Mouse (Mus musculus): ENCODE results near the gene Insr. TPM values are rescaled to one million over a fixed set of nuclear protein-coding genes. Genes with fewer than 3 reads are reported as not detected.
"Not testable (repeated sequence)": the region's sequence is repeated elsewhere in the genome, so short reads cannot be mapped to it uniquely, and the experiment has no call there.

Gene Insr
- polyA plus RNA-seq, 1 experiment from 2014 or later: 41.4 TPM

DNA sequence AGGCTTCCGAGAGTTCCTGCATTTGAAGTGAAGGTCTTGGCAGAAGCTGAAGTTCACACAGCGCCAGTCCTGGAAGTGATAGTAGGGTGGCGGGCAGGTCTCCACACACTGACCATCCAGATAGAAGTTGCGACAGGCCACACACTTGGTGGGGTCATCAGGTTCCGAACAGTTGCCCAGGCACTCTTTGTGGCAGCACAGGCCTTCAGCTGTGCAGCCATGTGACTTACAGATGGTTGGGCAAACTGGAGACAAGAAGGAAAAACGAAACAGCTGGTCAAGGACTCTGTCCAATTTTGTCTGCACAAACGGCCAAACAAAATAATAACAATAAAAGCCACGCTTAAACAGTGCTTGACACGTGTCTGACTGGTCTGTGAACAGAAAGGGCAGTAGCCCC, 68.0 kb downstream of the Insr start:
- Histone ChIP-seq H3K9me3 (ENCODE audit: low read length) (no peaks in the 10 kb centered on the region), H3K4me3 (ENCODE audit: low read length) (no peak overlapping the region), H3K9ac (replicated peaks; ENCODE audit: low read length) (no peak overlapping the region), H3K36me3 (ENCODE audit: insufficient read depth, low read length) (0 out of 2 replicates have a peak, but pooled peaks cover 10% of the 10 kb centered on the region), H3K4me1 (ENCODE audit: insufficient read depth, low read length) (peaks cover 20% of the 10 kb centered on the region), H3K27ac (ENCODE audit: low read length) (no peak overlapping the region), H3K27me3 (ENCODE audit: insufficient read depth, low read length) (no peaks in the 10 kb centered on the region), H3K4me2 (replicated peaks; ENCODE audit: low read depth, low read length) (no peak overlapping the region)
- WGBS: 68% methylated on average over 9 of the region's 9 CpGs
- ATAC-seq (ENCODE audit: low FRiP score, low TSS enrichment): no peak

DNA sequence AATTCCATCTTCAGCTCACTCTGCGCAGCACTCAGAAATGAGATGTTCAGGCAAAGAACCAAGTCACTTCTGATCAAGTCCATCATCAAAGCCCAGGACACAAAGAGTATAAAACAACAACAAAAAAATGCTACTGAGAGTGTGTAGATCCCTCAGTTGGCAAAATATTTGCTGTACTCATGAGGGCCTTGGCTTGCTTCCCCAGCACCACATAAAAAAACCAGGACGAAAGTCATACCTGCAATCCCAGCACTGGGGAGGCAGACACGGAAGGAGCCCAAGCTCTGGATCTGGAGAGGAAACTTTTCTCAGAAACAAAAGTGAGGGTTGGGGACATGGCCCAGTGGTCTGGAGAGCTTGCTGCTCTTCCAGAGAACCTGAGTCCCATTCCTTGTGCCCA, 69.5 kb downstream of the Insr start:
- H3K4me2 ChIP-seq (replicated peaks; ENCODE audit: low read depth, low read length): no peak overlapping the region
- 91% methylated on average over 3 of the region's 3 CpGs for WGBS
- H3K4me3 ChIP-seq (ENCODE audit: low read length): no peak overlapping the region
- H3K27me3 ChIP-seq (ENCODE audit: insufficient read depth, low read length): no peaks in the 10 kb centered on the region
- H3K36me3 ChIP-seq (ENCODE audit: insufficient read depth, low read length): peaks cover 13% of the 10 kb centered on the region; the same call in 1 of the 2 replicates
- no peaks in the 10 kb centered on the region for H3K9me3 ChIP-seq (ENCODE audit: low read length)
- H3K9ac ChIP-seq (replicated peaks; ENCODE audit: low read length): no peak overlapping the region
- peak overlapping the region; percentile 53; the same call in 1 of the 2 replicates for H3K27ac ChIP-seq (ENCODE audit: low read length)
- no peak for ATAC-seq (ENCODE audit: low FRiP score, low TSS enrichment)
- H3K4me1 ChIP-seq (ENCODE audit: insufficient read depth, low read length): peaks cover 9% of the 10 kb centered on the region; the same call in 1 of the 2 replicates

DNA sequence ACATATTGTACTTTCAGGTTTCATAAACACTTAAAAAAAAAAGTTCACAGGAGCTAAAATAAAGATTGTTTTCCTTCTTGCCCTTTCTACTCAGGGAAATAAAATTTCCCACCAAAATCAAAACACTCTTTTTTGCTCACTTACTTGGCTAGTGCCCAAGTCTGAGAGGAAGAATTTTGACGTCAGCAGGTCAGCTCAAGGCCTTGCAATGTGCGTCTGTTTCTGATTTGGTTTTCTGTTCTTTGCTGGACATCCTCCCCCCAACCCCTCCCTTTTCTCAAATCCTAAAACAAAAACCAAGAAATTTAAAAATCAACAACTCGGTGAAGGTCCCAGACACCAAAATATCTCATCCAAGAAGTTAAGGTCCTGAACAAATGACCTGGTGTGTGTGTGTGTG, 70.1 kb downstream of the Insr start:
- 52% methylated on average over 3 of the region's 3 CpGs for WGBS
- Histone ChIP-seq H3K27me3 (ENCODE audit: insufficient read depth, low read length) (no peaks in the 10 kb centered on the region), H3K4me1 (ENCODE audit: insufficient read depth, low read length) (peaks cover 8% of the 10 kb centered on the region; the same call in 1 of the 2 replicates), H3K36me3 (ENCODE audit: insufficient read depth, low read length) (peaks cover 17% of the 10 kb centered on the region), H3K27ac (ENCODE audit: low read length) (peak overlapping the region; percentile 53; the same call in 1 of the 2 replicates), H3K9ac (replicated peaks; ENCODE audit: low read length) (no peak overlapping the region), H3K9me3 (ENCODE audit: low read length) (no peaks in the 10 kb centered on the region), H3K4me3 (ENCODE audit: low read length) (no peak overlapping the region), H3K4me2 (replicated peaks; ENCODE audit: low read depth, low read length) (no peak overlapping the region)
- ATAC-seq (ENCODE audit: low FRiP score, low TSS enrichment): no peak

DNA sequence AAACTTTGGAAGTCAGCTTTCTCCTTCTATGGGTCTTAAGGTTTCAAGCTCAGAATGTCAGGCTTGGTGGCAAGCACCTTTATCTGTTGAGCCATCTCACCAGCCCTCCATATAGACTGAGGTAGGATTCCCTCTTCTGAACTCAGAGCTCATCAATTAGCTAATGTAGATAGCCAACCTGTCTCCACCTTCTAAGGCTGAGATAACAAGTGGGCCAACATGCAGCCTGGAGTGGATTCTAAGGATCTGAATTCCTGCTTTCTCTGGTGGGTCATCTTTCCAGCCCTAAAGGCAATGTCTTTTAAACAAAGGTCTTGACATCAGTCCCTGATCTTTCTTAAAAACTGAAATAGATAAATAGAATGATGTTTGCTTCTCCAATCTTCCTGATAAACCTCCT, 70.7 kb downstream of the Insr start:
- peaks cover 21% of the 10 kb centered on the region for H3K36me3 ChIP-seq (ENCODE audit: insufficient read depth, low read length)
- no peak overlapping the region for H3K4me3 ChIP-seq (ENCODE audit: low read length)
- no peak overlapping the region for H3K4me2 ChIP-seq (replicated peaks; ENCODE audit: low read depth, low read length)
- ATAC-seq (ENCODE audit: low FRiP score, low TSS enrichment): no peak
- no peaks in the 10 kb centered on the region for H3K27me3 ChIP-seq (ENCODE audit: insufficient read depth, low read length)
- no peaks in the 10 kb centered on the region for H3K9me3 ChIP-seq (ENCODE audit: low read length)
- H3K9ac ChIP-seq (replicated peaks; ENCODE audit: low read length): no peak overlapping the region
- H3K4me1 ChIP-seq (ENCODE audit: insufficient read depth, low read length): peaks cover 8% of the 10 kb centered on the region; the same call in 1 of the 2 replicates
- no peak overlapping the region for H3K27ac ChIP-seq (ENCODE audit: low read length)

DNA sequence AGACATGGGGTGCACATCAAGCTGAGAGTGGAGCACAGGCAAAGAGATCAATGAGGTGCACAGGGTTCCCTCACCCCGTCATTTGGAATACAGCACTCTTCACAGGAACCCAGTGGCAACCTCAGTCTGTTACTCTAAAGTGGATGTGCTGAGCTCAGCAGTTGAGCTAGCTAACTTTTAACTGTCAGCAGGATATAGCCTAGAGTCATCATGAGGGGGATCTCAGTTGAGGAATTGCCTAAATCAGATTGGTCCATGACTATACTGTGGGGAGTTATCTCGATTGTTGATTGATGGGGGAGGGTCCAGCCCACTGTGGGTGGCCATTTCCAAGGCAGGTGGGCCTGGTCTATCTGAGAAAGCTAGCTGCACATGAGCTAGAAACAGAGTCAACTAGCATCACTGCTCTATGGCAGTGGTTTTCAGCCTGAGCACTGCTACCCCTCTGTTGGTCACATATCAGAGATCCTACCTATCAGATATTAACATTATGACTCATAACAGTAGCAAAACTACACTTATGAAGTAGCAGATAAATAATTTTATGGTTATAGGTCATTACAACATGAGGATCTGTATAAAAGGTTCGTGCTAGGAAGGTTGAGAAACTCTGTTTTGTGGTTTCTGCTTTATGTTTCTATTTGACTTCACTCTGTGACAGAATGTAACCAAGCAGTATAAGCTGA, 74.5 kb downstream of the Insr start:
- no peak for ATAC-seq (ENCODE audit: low FRiP score, low TSS enrichment)
- no peaks in the 10 kb centered on the region for H3K27me3 ChIP-seq (ENCODE audit: insufficient read depth, low read length)
- 0 out of 2 replicates have a peak, but pooled peaks cover 4% of the 10 kb centered on the region for H3K4me1 ChIP-seq (ENCODE audit: insufficient read depth, low read length)
- H3K27ac ChIP-seq (ENCODE audit: low read length): no peak overlapping the region
- H3K9ac ChIP-seq (replicated peaks; ENCODE audit: low read length): no peak overlapping the region
- no peak overlapping the region for H3K4me2 ChIP-seq (replicated peaks; ENCODE audit: low read depth, low read length)
- peaks cover 45% of the 10 kb centered on the region for H3K36me3 ChIP-seq (ENCODE audit: insufficient read depth, low read length)
- no peak overlapping the region for H3K4me3 ChIP-seq (ENCODE audit: low read length)
- H3K9me3 ChIP-seq (ENCODE audit: low read length): no peaks in the 10 kb centered on the region
- 83% methylated on average over 3 of the region's 3 CpGs for WGBS

DNA sequence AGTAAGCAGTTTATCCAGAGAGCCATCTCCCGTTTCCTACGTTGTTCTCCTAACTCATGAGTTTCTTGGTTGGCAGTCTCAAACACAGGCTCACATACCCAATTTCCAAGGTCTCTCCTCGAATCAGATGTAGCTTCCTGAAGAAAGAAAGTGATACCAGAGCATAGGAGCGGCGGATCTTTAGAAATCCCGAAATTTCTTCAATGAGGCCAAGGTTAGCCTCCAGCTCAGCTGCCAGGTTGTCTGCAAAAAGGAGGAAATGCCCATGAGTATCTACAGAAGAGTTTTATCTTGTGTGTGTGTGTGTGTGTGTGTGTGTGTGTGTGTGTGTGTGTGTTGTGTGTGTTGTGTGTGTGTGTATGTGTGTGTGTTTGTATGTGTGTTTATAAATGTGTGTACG, 76.6 kb downstream of the Insr start:
- no peak overlapping the region for H3K9ac ChIP-seq (replicated peaks; ENCODE audit: low read length)
- H3K36me3 ChIP-seq (ENCODE audit: insufficient read depth, low read length): peaks cover 45% of the 10 kb centered on the region
- ATAC-seq (ENCODE audit: low FRiP score, low TSS enrichment): no peak
- H3K4me2 ChIP-seq (replicated peaks; ENCODE audit: low read depth, low read length): no peak overlapping the region
- no peak overlapping the region for H3K27ac ChIP-seq (ENCODE audit: low read length)
- H3K9me3 ChIP-seq (ENCODE audit: low read length): no peaks in the 10 kb centered on the region
- no peak overlapping the region for H3K4me3 ChIP-seq (ENCODE audit: low read length)
- no peaks in the 10 kb centered on the region for H3K4me1 ChIP-seq (ENCODE audit: insufficient read depth, low read length)
- WGBS: 92% methylated on average over 7 of the region's 7 CpGs
- no peaks in the 10 kb centered on the region for H3K27me3 ChIP-seq (ENCODE audit: insufficient read depth, low read length)

DNA sequence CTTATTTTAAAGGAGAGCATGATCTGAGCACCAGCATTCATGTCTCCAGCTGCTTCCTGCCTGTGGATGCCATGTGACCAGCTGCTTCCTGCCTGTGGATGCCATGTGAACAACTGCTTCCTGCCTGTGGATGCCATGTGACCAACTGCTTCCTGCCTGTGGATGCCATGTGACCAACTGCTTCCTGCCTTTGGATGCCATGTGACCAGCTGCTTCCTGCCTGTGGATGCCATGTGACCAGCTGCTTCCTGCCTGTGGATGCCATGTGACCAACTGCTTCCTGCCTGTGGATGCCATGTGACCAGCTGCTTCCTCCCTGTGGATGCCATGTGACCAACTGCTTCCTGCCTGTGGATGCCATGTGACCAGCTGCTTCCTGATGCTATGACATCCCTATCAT, 85.1 kb downstream of the Insr start:
- H3K27ac ChIP-seq (ENCODE audit: low read length); H3K4me1 ChIP-seq (ENCODE audit: insufficient read depth, low read length); H3K9me3 ChIP-seq (ENCODE audit: low read length); H3K4me2 ChIP-seq (replicated peaks; ENCODE audit: low read depth, low read length); ATAC-seq (ENCODE audit: low FRiP score, low TSS enrichment); H3K27me3 ChIP-seq (ENCODE audit: insufficient read depth, low read length); H3K9ac ChIP-seq (replicated peaks; ENCODE audit: low read length); H3K4me3 ChIP-seq (ENCODE audit: low read length): not testable (repeated sequence)
- H3K36me3 ChIP-seq (ENCODE audit: insufficient read depth, low read length): peaks cover 70% of the 10 kb centered on the region

DNA sequence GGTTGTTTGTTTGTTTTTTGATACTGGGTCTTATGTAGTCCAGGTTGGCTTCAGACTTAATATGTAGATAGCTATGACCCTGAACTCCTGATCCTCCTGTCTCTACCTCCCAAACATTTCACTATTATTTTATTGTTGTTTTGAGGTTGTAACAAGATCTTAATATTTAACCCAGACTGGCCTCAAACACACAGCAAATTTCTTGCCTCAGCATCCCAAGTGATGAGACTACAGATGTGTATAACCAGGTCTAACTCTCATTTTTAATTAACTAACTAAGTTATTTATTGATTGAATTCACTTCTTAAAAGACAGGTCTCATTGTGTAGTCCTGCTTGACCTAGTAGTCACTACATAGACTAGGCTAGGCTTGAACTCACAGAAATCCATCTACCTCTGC, 88.4 kb downstream of the Insr start:
- ATAC-seq (ENCODE audit: low FRiP score, low TSS enrichment): 0 out of 2 replicates have a peak, but pooled peaks have one; percentile 35
- Histone ChIP-seq H3K27me3 (ENCODE audit: insufficient read depth, low read length) (no peaks in the 10 kb centered on the region), H3K9ac (replicated peaks; ENCODE audit: low read length) (no peak overlapping the region), H3K4me3 (ENCODE audit: low read length) (no peak overlapping the region), H3K27ac (ENCODE audit: low read length) (no peak overlapping the region), H3K4me2 (replicated peaks; ENCODE audit: low read depth, low read length) (no peak overlapping the region), H3K4me1 (ENCODE audit: insufficient read depth, low read length) (no peaks in the 10 kb centered on the region), H3K9me3 (ENCODE audit: low read length) (no peaks in the 10 kb centered on the region), H3K36me3 (ENCODE audit: insufficient read depth, low read length) (peaks cover 70% of the 10 kb centered on the region)

DNA sequence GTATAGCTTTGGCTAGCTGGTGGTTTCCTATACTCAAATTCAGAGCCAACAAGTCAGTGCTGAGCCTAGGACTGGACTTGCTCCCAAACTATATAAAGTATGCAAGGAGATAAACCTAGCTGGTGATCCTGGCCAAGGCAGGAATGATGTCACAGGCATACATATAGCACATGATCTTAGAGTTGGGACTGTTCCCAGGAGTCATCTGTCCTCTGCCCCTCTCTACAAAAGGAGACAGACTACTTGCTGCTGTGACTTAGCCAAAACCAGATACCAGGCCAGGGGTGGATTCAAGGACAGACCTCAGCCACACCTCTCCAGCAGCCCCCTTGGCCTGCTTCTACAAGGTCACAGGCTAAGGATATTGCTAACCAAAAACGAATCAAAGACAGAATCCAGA, 92.0 kb downstream of the Insr start:
- Histone ChIP-seq H3K27ac (ENCODE audit: low read length) (no peak overlapping the region), H3K27me3 (ENCODE audit: insufficient read depth, low read length) (no peaks in the 10 kb centered on the region), H3K4me2 (replicated peaks; ENCODE audit: low read depth, low read length) (no peak overlapping the region), H3K9me3 (ENCODE audit: low read length) (no peaks in the 10 kb centered on the region), H3K4me3 (ENCODE audit: low read length) (no peak overlapping the region), H3K36me3 (ENCODE audit: insufficient read depth, low read length) (peaks cover 58% of the 10 kb centered on the region), H3K9ac (replicated peaks; ENCODE audit: low read length) (no peak overlapping the region), H3K4me1 (ENCODE audit: insufficient read depth, low read length) (no peaks in the 10 kb centered on the region)
- ATAC-seq (ENCODE audit: low FRiP score, low TSS enrichment): no peak
- WGBS: 77% methylated on average over 1 of the region's 1 CpGs

DNA sequence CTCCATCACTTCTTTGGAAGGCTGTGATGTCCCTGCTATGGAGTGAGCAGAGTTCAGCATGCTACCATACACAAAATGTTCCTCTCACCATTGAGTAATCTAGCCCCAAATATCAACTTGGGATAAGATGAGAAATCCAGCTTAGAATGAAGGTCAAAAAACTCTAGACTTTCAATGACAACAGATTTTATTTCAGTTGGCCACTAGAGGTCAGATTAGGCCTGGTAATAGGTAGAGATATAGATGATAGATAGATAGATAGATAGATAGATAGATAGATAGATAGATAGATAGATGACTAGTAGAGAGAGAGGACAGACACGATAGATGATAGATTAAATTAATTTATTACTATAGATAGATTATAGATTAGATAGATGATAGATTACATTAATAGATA, 99.5 kb downstream of the Insr start:
- H3K4me1 ChIP-seq (ENCODE audit: insufficient read depth, low read length): no peaks in the 10 kb centered on the region
- no peak overlapping the region for H3K4me3 ChIP-seq (ENCODE audit: low read length)
- WGBS: 70% methylated on average over 1 of the region's 1 CpGs
- H3K9ac ChIP-seq (replicated peaks; ENCODE audit: low read length): no peak overlapping the region
- H3K27ac ChIP-seq (ENCODE audit: low read length): no peak overlapping the region
- peaks cover 34% of the 10 kb centered on the region for H3K36me3 ChIP-seq (ENCODE audit: insufficient read depth, low read length)
- H3K27me3 ChIP-seq (ENCODE audit: insufficient read depth, low read length): no peaks in the 10 kb centered on the region
- ATAC-seq (ENCODE audit: low FRiP score, low TSS enrichment): no peak
- H3K9me3 ChIP-seq (ENCODE audit: low read length): 0 out of 2 replicates have a peak, but pooled peaks cover 3% of the 10 kb centered on the region
- no peak overlapping the region for H3K4me2 ChIP-seq (replicated peaks; ENCODE audit: low read depth, low read length)
